Mouse (Mus musculus): ENCODE measurements around the gene Trip4. TPM values are rescaled to one million over a fixed set of nuclear protein-coding genes. Genes with fewer than 3 reads are reported as not detected.

Gene Trip4
- total and polyA plus RNA-seq, 2 experiments from 2014 or later = 22.6 to 41.9 TPM

DNA sequence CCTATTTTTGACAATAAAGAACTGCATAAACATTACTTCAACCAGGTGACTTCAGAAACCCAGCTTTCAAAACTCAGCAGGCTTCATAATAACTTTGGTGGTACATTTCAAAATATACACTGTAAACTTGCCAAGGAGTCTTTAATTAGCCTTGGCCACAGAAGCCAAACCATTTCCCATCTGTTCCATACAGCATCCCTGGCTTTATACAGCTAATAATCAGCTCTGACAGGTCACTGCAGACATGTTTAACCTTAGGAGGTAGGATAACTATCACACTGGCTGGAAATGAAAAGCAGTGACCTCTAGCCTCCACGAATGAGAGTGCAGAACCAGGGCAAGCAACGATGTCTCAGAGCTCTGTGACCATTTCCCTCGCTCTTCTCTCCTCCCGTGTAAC, 108.8 kb downstream of the Trip4 start:
- ATAC-seq (no peak), DNase-seq (no peak)
- TF ChIP-seq CTCF (IDR thresholded peaks at IDR 0.05; ENCODE audit: low read depth) = no peak

DNA sequence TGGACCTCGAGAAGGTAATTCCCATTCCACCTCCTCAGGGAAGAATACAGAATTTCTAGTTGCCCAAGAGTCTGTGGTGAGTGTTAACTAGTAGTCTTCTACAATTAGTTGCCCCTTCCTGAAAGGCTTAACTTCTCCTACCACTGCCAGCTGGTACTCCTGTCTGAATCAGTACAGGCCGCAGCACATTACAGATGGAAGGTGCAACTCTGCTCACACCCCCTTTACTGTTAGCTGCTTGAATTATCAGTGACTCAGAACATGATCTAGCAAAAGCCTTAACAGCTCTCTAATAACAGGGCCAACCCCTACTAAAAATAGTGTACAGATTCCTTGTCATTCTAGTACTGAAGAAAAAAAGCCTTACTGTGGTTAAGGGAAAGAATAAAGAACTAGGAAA, 112.9 kb downstream of the Trip4 start:
- Histone ChIP-seq H3K9ac (no peak overlapping the region), H3K4me1 (ENCODE audit: insufficient read depth) (peaks cover 12% of the 10 kb centered on the region; the same call in 1 of the 2 replicates), H3K9me3 (ENCODE audit: low read length) (no peaks in the 10 kb centered on the region), H3K27ac (ENCODE audit: low read depth, low read length) (no peak overlapping the region), H3K4me2 (ENCODE audit: low read depth) (no peak overlapping the region), H3K27me3 (ENCODE audit: insufficient read depth, low read length) (no peaks in the 10 kb centered on the region), H3K4me3 (ENCODE audit: low read depth, low read length) (no peak overlapping the region), H3K36me3 (ENCODE audit: insufficient read depth) (no peaks in the 10 kb centered on the region)
- 78% methylated on average over 2 of the region's 2 CpGs for WGBS
- no peak for TF ChIP-seq CTCF (IDR thresholded peaks at IDR 0.05; ENCODE audit: low read depth)
- no peak for DNase-seq
- ATAC-seq = no peak

More for the DNA sequence above, 108.8 kb downstream of the Trip4 start:
- H3K4me3 ChIP-seq (ENCODE audit: low read depth, low read length) = no peak overlapping the region
- no peaks in the 10 kb centered on the region for H3K27me3 ChIP-seq (ENCODE audit: insufficient read depth, low read length)
- WGBS = 71% methylated on average over 4 of the region's 4 CpGs
- no peak overlapping the region for H3K27ac ChIP-seq (ENCODE audit: low read depth, low read length)
- no peaks in the 10 kb centered on the region; the same call in 1 of the 2 replicates for H3K4me1 ChIP-seq (ENCODE audit: insufficient read depth)
- no peak overlapping the region for H3K9ac ChIP-seq
- no peaks in the 10 kb centered on the region for H3K9me3 ChIP-seq (ENCODE audit: low read length)
- no peaks in the 10 kb centered on the region for H3K36me3 ChIP-seq (ENCODE audit: insufficient read depth)
- H3K4me2 ChIP-seq (ENCODE audit: low read depth) = no peak overlapping the region

DNA sequence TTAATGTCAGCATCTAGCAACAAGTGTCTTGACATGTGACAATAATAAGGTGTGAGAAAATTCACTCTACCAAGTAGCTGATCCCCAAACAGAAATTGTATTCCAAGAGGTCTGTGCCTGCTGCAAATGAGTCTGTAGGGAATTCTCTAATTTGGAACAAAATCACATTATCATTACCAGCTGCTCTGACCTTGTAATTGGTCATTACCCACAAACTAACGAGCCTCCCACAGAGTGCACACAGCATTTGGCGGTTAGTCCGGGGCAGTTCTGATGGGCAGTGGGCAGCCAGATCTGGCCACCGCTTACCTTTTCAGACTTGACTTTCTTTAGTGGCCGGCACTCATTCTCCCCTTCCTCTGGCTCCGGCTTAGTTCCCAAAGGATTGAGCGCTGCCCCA, 114.3 kb downstream of the Trip4 start:
- H3K4me3 ChIP-seq (ENCODE audit: low read depth, low read length) = no peak overlapping the region
- H3K4me2 ChIP-seq (ENCODE audit: low read depth) = no peak overlapping the region
- H3K4me1 ChIP-seq (ENCODE audit: insufficient read depth) = peaks cover 16% of the 10 kb centered on the region; the same call in 1 of the 2 replicates
- no peak overlapping the region for H3K9ac ChIP-seq
- 29% methylated on average over 7 of the region's 7 CpGs for WGBS
- no peak for TF ChIP-seq CTCF (IDR thresholded peaks at IDR 0.05; ENCODE audit: low read depth)
- H3K27ac ChIP-seq (ENCODE audit: low read depth, low read length) = no peak overlapping the region
- no peaks in the 10 kb centered on the region for H3K36me3 ChIP-seq (ENCODE audit: insufficient read depth)
- no peaks in the 10 kb centered on the region for H3K9me3 ChIP-seq (ENCODE audit: low read length)
- no peaks in the 10 kb centered on the region for H3K27me3 ChIP-seq (ENCODE audit: insufficient read depth, low read length)
- ATAC-seq (no peak), DNase-seq (no peak)

DNA sequence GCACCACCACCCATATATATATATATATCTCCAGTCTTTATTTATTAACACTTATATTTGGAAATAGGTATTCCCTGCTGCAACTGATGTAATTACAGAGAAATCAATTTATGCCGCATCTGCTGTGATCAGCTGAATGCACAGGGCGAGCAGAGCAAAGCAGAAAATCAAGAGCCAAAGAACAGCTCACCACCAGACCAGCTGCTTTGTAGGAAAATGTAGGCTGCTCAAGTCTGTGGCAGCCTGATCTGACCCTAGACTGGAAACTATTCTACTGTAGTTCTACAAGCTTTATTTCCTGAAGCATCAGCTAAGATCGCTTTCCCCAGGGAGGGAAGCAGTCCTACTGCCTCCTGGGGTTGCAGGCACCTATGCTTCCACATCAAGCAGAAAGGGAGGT, 115.1 kb downstream of the Trip4 start:
- H3K36me3 ChIP-seq (ENCODE audit: insufficient read depth) = no peaks in the 10 kb centered on the region
- DNase-seq (no peak), ATAC-seq (peak; percentile 45; the same call in 1 of the 2 replicates)
- H3K9me3 ChIP-seq (ENCODE audit: low read length) = no peaks in the 10 kb centered on the region
- H3K4me3 ChIP-seq (ENCODE audit: low read depth, low read length) = no peak overlapping the region
- H3K4me2 ChIP-seq (ENCODE audit: low read depth) = no peak overlapping the region
- no peak overlapping the region for H3K9ac ChIP-seq
- 69% methylated on average over 3 of the region's 3 CpGs for WGBS
- H3K4me1 ChIP-seq (ENCODE audit: insufficient read depth) = peaks cover 16% of the 10 kb centered on the region
- no peak overlapping the region for H3K27ac ChIP-seq (ENCODE audit: low read depth, low read length)
- no peak for TF ChIP-seq CTCF (IDR thresholded peaks at IDR 0.05; ENCODE audit: low read depth)
- H3K27me3 ChIP-seq (ENCODE audit: insufficient read depth, low read length) = no peaks in the 10 kb centered on the region

DNA sequence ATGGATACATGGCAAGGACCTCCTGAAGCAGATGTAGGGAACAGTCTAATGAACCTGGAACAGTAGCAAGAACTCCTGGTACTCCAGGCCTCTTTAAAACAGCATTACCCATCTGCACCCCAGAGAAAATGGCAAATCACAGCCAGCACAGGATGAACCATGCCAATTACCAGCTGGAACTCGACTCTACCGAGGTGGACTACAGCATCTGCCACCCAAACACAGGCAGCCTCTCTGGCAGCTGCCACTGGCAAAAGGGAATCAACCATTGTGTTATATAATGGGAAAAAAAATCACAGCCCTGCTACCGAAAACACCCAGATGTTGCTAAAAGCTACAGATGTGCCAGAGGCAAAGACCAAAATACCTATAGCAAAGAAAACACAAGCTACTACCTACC, 115.5 kb downstream of the Trip4 start:
- peaks cover 20% of the 10 kb centered on the region for H3K4me1 ChIP-seq (ENCODE audit: insufficient read depth)
- WGBS = 23% methylated on average over 3 of the region's 3 CpGs
- no peak for TF ChIP-seq CTCF (IDR thresholded peaks at IDR 0.05; ENCODE audit: low read depth)
- H3K36me3 ChIP-seq (ENCODE audit: insufficient read depth) = no peaks in the 10 kb centered on the region
- H3K4me2 ChIP-seq (ENCODE audit: low read depth) = no peak overlapping the region
- no peaks in the 10 kb centered on the region for H3K9me3 ChIP-seq (ENCODE audit: low read length)
- H3K4me3 ChIP-seq (ENCODE audit: low read depth, low read length) = no peak overlapping the region
- peak; percentile 33 for DNase-seq
- H3K27me3 ChIP-seq (ENCODE audit: insufficient read depth, low read length) = no peaks in the 10 kb centered on the region
- no peak overlapping the region for H3K27ac ChIP-seq (ENCODE audit: low read depth, low read length)
- no peak overlapping the region for H3K9ac ChIP-seq
- peak; percentile 25; the same call in 1 of the 2 replicates for ATAC-seq

DNA sequence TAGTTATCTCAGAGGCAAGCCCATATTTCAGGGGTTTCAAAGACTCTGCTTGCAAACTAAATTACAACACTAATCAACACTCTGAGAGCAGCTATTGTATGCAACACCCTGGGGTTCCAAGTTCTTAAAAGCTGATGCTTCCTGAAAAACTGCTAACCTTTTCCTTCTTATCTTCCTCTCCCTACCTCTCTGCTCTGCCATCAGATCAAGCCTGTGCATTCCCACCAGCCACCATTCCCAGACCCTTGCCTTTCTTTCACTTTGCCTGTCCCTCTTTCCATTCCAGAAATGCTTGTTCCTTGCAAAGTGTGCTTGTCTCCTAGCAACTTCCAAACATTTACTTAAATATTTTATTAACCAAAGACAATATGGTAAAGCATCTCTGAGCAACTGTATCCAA, 116.7 kb downstream of the Trip4 start:
- TF ChIP-seq CTCF (IDR thresholded peaks at IDR 0.05; ENCODE audit: low read depth) = no peak

DNA sequence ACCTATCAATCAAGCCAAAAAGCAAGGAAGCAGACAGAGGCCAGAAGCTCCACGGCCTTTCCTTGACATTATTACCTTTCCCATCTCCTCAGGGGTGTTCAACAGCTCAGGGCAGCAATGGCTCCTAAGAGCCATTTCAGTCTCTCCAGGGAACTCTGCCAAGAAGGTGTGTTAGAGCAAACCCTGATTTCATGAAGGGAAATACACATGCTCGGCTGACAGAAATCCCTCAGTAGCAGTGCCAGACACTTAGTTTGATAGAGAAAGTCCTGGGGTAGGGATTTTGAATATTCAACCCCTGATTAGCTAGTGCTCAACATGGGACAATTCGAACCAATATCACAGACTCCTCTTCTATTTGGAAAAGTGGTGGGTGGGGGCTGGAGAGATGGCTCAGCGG, 117.5 kb downstream of the Trip4 start:
- Histone ChIP-seq H3K27ac (ENCODE audit: low read depth, low read length) (0 out of 2 replicates have a peak overlapping the region, but pooled peaks have one; percentile 6), H3K4me2 (ENCODE audit: low read depth) (no peak overlapping the region), H3K4me3 (ENCODE audit: low read depth, low read length) (no peak overlapping the region), H3K36me3 (ENCODE audit: insufficient read depth) (no peaks in the 10 kb centered on the region), H3K27me3 (ENCODE audit: insufficient read depth, low read length) (no peaks in the 10 kb centered on the region), H3K9me3 (ENCODE audit: low read length) (no peaks in the 10 kb centered on the region), H3K4me1 (ENCODE audit: insufficient read depth) (peaks cover 35% of the 10 kb centered on the region), H3K9ac (no peak overlapping the region)
- ATAC-seq = no peak
- no peak for TF ChIP-seq CTCF (IDR thresholded peaks at IDR 0.05; ENCODE audit: low read depth)
- 69% methylated on average over 4 of the region's 4 CpGs for WGBS
- DNase-seq = no peak

More for the DNA sequence above, 116.7 kb downstream of the Trip4 start:
- H3K9ac ChIP-seq = no peak overlapping the region
- no peaks in the 10 kb centered on the region for H3K9me3 ChIP-seq (ENCODE audit: low read length)
- H3K4me3 ChIP-seq (ENCODE audit: low read depth, low read length) = no peak overlapping the region
- H3K27me3 ChIP-seq (ENCODE audit: insufficient read depth, low read length) = no peaks in the 10 kb centered on the region
- H3K4me1 ChIP-seq (ENCODE audit: insufficient read depth) = peaks cover 32% of the 10 kb centered on the region
- no peak for DNase-seq
- H3K4me2 ChIP-seq (ENCODE audit: low read depth) = no peak overlapping the region
- no peak for ATAC-seq
- no peaks in the 10 kb centered on the region for H3K36me3 ChIP-seq (ENCODE audit: insufficient read depth)
- H3K27ac ChIP-seq (ENCODE audit: low read depth, low read length) = no peak overlapping the region
